Mouse (Mus musculus) embryonic facial prominence, embryonic 10.5 days (tissue): ENCODE data around the gene Gm6351. TPM values are rescaled to one million over a fixed set of nuclear protein-coding genes. Genes with fewer than 3 reads are reported as not detected.
"Not testable (repeated sequence)": the region's sequence is repeated elsewhere in the genome, so short reads cannot be mapped to it uniquely, and the experiment has no call there.

Experiments
- DNase-seq: peaks from one replicate; pipeline ENCODE4 v3.0.0-alpha.2; 2017; ENCODE audit warnings: low spot score
- H3K27ac ChIP-seq: fragments of 300-500 bp; sonication (generic); replicated peaks from 2 replicates; pipeline ENCODE4 v1.5.1; 2016; ENCODE audit warnings: mild to moderate bottlenecking
- H3K27me3 ChIP-seq: fragments of 300-500 bp; sonication (generic); replicated peaks from 2 replicates; pipeline ENCODE4 v1.6.1; 2016; ENCODE audit warnings: low read depth, mild to moderate bottlenecking; ENCODE audit not compliant: poor library complexity, severe bottlenecking
- H3K36me3 ChIP-seq: fragments of 300-500 bp; sonication (generic); replicated peaks from 2 replicates; pipeline ENCODE4 v1.6.1; 2016; ENCODE audit warnings: mild to moderate bottlenecking, moderate library complexity
- H3K4me1 ChIP-seq: fragments of 300-500 bp; sonication (generic); 2 replicates; pipeline ENCODE4 v1.6.1; 2016
- H3K4me3 ChIP-seq: fragments of 300-500 bp; sonication (generic); 2 replicates; pipeline ENCODE4 v1.5.1; 2016; ENCODE audit warnings: mild to moderate bottlenecking, moderate library complexity
- H3K9me3 ChIP-seq: fragments of 300-500 bp; sonication (generic); 2 replicates; pipeline ENCODE4 v1.6.1; 2016; ENCODE audit warnings: mild to moderate bottlenecking
- WGBS: fragments of 180-500 bp; shearing (Covaris S2); methylation state at CpG from one replicate; pipeline ENCODE4 v1.1.7; 2016; 5-methylcytosine and 5-hydroxymethylcytosine counted together
- polyA plus RNA-seq: library from polyadenylated mRNA; unstranded; fragments of >200 nt; fragmentation: Nextera tagmentation; extraction: Ambion mirVana; gene quantifications from 2 replicates; pipeline ENCODE4 v1.2.1, GENCODE M21; 2016

The Gm6351 gene
- not detected in 2 replicates for polyA plus RNA-seq

DNA sequence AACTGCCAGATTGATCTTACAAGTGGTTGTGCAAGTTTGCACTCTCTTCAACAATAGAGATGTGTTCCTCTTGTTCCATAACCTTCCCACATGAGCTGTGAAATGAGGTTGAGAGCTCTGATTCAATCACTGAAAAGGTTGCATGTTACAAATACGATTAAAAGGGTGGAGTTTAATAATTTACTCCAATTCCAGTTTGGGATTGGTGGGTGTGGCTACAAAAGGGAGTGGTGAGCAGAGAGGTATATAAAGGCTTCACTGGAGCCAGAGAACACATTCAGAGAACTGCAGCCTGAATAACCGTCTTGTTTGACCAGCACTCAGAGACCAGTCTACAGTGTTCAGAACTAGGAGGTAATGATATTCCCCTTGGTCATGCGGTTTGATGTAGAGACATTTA lies at the start of gene Gm6351:
Gene Gm6351, plus strand, starts transcription at position 301 of the 400 bp plus-strand sequence.
- H3K4me3 ChIP-seq, DNase-seq, H3K27ac ChIP-seq, H3K9me3 ChIP-seq, H3K27me3 ChIP-seq, H3K36me3 ChIP-seq, H3K4me1 ChIP-seq: not testable (repeated sequence)
- WGBS = no CpG with 5 or more reads among the region's 3 CpGs

- DNase-seq, H3K4me1 ChIP-seq, H3K36me3 ChIP-seq, H3K27me3 ChIP-seq, H3K4me3 ChIP-seq, H3K27ac ChIP-seq, H3K9me3 ChIP-seq: not testable (repeated sequence)
- no CpG with 5 or more reads among the region's 1 CpGs for WGBS
These were observed 5.7 kb upstream of the Gm6351 start, which contains the start of gene BC061212 for GRCm38 (mm10) chr5:94070445-94070844. Gene BC061212, minus strand, starts transcription at chr5:94070545.

Other genes starting within 250 kb of the Gm6351 start
- gene Gm7792, start 232.6 kb upstream of the Gm6351 start, polyA plus RNA-seq = not detected in 2 replicates
- not detected in 2 replicates for gene Gm16429, start 147.3 kb upstream of the Gm6351 start, polyA plus RNA-seq
- not detected in 2 replicates for gene BC061212, start 5.8 kb upstream of the Gm6351 start, polyA plus RNA-seq
- gene Gm3106, start 141.6 kb downstream of the Gm6351 start, polyA plus RNA-seq = not detected in 2 replicates
- gene A430089I19Rik, start 230.4 kb downstream of the Gm6351 start, polyA plus RNA-seq = not detected in 2 replicates
- not detected in 2 replicates for gene Gm6502, start 238.1 kb downstream of the Gm6351 start, polyA plus RNA-seq